Mouse (Mus musculus): ENCODE data around the gene Rftn2.

GRCm38 (mm10) chr1:55193316-55193715 lies 33.3 kb downstream of the Rftn2 start:
- TF ChIP-seq CTCF (IDR thresholded peaks at IDR 0.05): no peak
- TF ChIP-seq EP300 (IDR thresholded peaks at IDR 0.05): no peak

All from lung, postnatal 0 days (tissue).